Comparison of ENCODE assay signal across 11 mouse cellular contexts in the genomic region with DNA sequence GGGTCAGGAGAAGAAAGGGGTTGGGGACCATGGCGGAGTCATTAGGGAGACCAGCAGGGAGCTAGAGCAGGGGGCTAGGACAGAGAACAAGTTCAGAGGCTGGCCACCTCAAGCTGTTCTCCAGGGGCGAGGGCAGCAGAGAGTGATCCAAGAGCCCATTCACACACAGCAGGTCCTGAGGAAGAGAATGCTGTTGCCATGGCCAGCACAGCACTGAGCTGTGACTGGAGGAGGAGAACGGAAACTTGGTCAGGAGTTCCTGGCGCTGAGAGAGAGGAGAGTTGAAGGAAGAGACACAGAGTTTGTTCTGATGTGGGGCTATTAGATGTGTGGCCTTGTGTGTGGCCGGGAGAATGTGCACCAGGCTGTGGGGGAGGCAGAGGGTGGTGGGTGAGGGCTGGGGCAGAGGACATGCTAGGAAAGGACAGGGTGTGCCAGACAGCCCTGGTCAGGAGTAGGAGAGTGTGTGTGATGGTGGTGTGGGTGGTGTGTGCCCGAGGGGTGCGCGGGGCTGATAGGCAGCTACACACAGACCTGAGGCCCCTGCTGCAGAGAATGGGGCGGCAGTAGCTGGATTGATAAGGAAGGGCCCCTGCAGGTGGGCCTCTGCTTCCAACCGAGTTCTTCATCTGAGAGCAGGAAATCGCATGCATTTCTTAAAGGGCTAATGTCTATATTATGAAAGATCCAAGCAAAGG. TPM values are rescaled to one million over a fixed set of nuclear protein-coding genes. Genes with fewer than 3 reads are reported as not detected.
DNase-seq lines count a peak whose midpoint lies in the region; ATAC-seq and TF ChIP-seq lines count a peak whose summit lies in the region.
"Had no signal": no experiment of that assay in that cellular context is flagged by ENCODE, and none has a peak within 500 bp of the region (broad histone marks: within the 10 kb centered on the region; RNA-seq: fewer than 3 reads in every experiment).

No protein-coding gene starts in this region.

- TF ChIP-seq CTCF in stomach, postnatal 0 days (IDR thresholded peaks at IDR 0.05; ENCODE audit: low read depth) = no peak

- 47% methylated on average over 11 of the region's 11 CpGs for WGBS in intestine, embryonic 16.5 days
- 48% methylated on average over 11 of the region's 11 CpGs for WGBS in stomach, postnatal 0 days

- 0 out of 2 replicates have a peak overlapping the region, but pooled peaks have one; percentile 16 for H3K4me2 ChIP-seq in intestine, embryonic 16.5 days (ENCODE audit: low read depth, low read length)
- H3K4me2 ChIP-seq in stomach, postnatal 0 days (replicated peaks; ENCODE audit: low read depth) = no peak overlapping the region
- H3K4me2 ChIP-seq: limb, embryonic 13.5 days had no signal

- no peaks in the 10 kb centered on the region for H3K27me3 ChIP-seq in intestine, embryonic 16.5 days (replicated peaks; ENCODE audit: control insufficient read depth, insufficient read depth, low read length)
- no peaks in the 10 kb centered on the region for H3K27me3 ChIP-seq in stomach, postnatal 0 days (ENCODE audit: control insufficient read depth, insufficient read depth, low read length)
- H3K27me3 ChIP-seq: limb, embryonic 13.5 days had no signal

- ATAC-seq in intestine, embryonic 16.5 days = peak; percentile 91
- no peak for ATAC-seq in stomach, postnatal 0 days (ENCODE audit: low FRiP score, low TSS enrichment)
- ATAC-seq in CD4-positive, CD25-positive, alpha-beta regulatory T cell, adult 4 months = no peak

- H3K4me3 ChIP-seq in intestine, embryonic 16.5 days (ENCODE audit: low read length) = no peak overlapping the region
- H3K4me3 ChIP-seq in stomach, postnatal 0 days (ENCODE audit: low read depth, low read length) = no peak overlapping the region
- H3K4me3 ChIP-seq: limb, embryonic 13.5 days had no signal

- peaks cover 23% of the 10 kb centered on the region for H3K4me1 ChIP-seq in intestine, embryonic 16.5 days (ENCODE audit: control insufficient read depth, insufficient read depth, low read length)
- H3K4me1 ChIP-seq in stomach, postnatal 0 days (replicated peaks; ENCODE audit: control insufficient read depth, insufficient read depth) = peaks cover 3% of the 10 kb centered on the region; the same call in 1 of the 2 replicates
- H3K4me1 ChIP-seq: limb, embryonic 13.5 days had no signal

- DNase-seq in adrenal gland, adult (ENCODE audit: inconsistent age in 2 of 2, low spot score in 1 of 2) = peak; percentile 50 to 53
- DNase-seq in adrenal gland, adult 18-20 months (ENCODE audit: low spot score in 2 of 2) = no peak
- DNase-seq in lung, postnatal 10 days = peak; percentile 24
- no peak for DNase-seq in lung, adult 18-20 months
- DNase-seq in stomach, postnatal 0 days (ENCODE audit: low spot score) = peak; percentile 26
- DNase-seq in layer of hippocampus, adult 11-12 months (ENCODE audit: low spot score) = no peak
- DNase-seq: cerebellum, postnatal 14 days; gastrocnemius, postnatal 25 days had no signal

- peak overlapping the region; percentile 28; the same call in 1 of the 2 replicates for H3K27ac ChIP-seq in intestine, embryonic 16.5 days (ENCODE audit: low read length)
- H3K27ac ChIP-seq in stomach, postnatal 0 days (replicated peaks) = no peak overlapping the region
- H3K27ac ChIP-seq: limb, embryonic 13.5 days had no signal

- no peaks in the 10 kb centered on the region for H3K36me3 ChIP-seq in intestine, embryonic 16.5 days (ENCODE audit: control insufficient read depth, insufficient read depth, low read length)
- H3K36me3 ChIP-seq in stomach, postnatal 0 days (ENCODE audit: control insufficient read depth, insufficient read depth, low read length) = no peaks in the 10 kb centered on the region
- H3K36me3 ChIP-seq: limb, embryonic 13.5 days had no signal

- TF ChIP-seq EP300 in stomach, postnatal 0 days (optimal IDR thresholded peaks at IDR 0.05) = no peak

- peak overlapping the region; percentile 35; the same call in 1 of the 2 replicates for H3K9ac ChIP-seq in intestine, embryonic 16.5 days (ENCODE audit: low read depth, low read length)
- H3K9ac ChIP-seq in stomach, postnatal 0 days (ENCODE audit: low read length) = no peak overlapping the region; the same call in 1 of the 2 replicates
- H3K9ac ChIP-seq: limb, embryonic 13.5 days had no signal

- no peaks in the 10 kb centered on the region for H3K9me3 ChIP-seq in intestine, embryonic 16.5 days (ENCODE audit: control insufficient read depth, low read length)
- H3K9me3 ChIP-seq in stomach, postnatal 0 days (ENCODE audit: control insufficient read depth, low read length) = no peaks in the 10 kb centered on the region
- H3K9me3 ChIP-seq: limb, embryonic 13.5 days had no signal

RNA-seq across cellular contexts. Expression of a gene that starts 18.4 kb away (rescaled TPM):
- 10 to 100 TPM; 29.1 to 67.6 TPM for total RNA-seq in adrenal gland, adult 18-20 months (2021)
- 6.4 and 7.1 TPM in 2 replicates for polyA plus RNA-seq in intestine, embryonic 16.5 days (2015; fragmentation: Nextera tagmentation; extraction: Ambion mirVana)
- 4.1 and 4.3 TPM in 2 replicates for polyA plus RNA-seq in stomach, postnatal 0 days (2015; fragmentation: Nextera tagmentation; extraction: Ambion mirVana)
- polyA plus RNA-seq in CD4-positive, CD25-positive, alpha-beta regulatory T cell, adult 4 months (2017; shearing (Covaris generic)) = 10 to 100 TPM in 1 of 2 experiments, 1 to 10 TPM in 1; 8.2 to 11.8 TPM

Comparison
In these comparisons a context has a peak if more than half of its experiments do, and no peak if none do; other contexts are left out.
1. DNase-seq: peak in adrenal gland, adult (2 of 2), lung, postnatal 10 days (single experiment) and stomach, postnatal 0 days (single experiment); none in adrenal gland, adult 18-20 months (0 of 2), lung, adult 18-20 months (0 of 2) and layer of hippocampus, adult 11-12 months (single experiment).